Mouse (Mus musculus) thymus, adult 2 months (tissue): Measurements from ENCODE around the gene Ttll9. TPM values are rescaled to one million over a fixed set of nuclear protein-coding genes. Genes with fewer than 3 reads are reported as not detected.

Source experiments
- DNase-seq: peaks from one replicate; pipeline ENCODE4 v3.0.0; 2021
- H3K27ac ChIP-seq: fragments of 200-500 bp; 2 replicates; pipeline ENCODE4 v1.5.1; 2012; ENCODE audit warnings: low read length, control low read depth; ENCODE audit not compliant: control insufficient read depth, insufficient read depth
- H3K27me3 ChIP-seq: fragments of 200-500 bp; 2 replicates; pipeline ENCODE4 v1.6.1; 2012; ENCODE audit warnings: mild to moderate bottlenecking, low read length, moderate library complexity, mixed read lengths; ENCODE audit not compliant: control insufficient read depth, insufficient read depth
- H3K36me3 ChIP-seq: fragments of 200-500 bp; 2 replicates; pipeline ENCODE4 v1.6.1; 2012; ENCODE audit warnings: mild to moderate bottlenecking, low read length, moderate library complexity; ENCODE audit not compliant: control insufficient read depth, insufficient read depth
- H3K4me1 ChIP-seq: fragments of 200-500 bp; replicated peaks from 2 replicates; pipeline ENCODE4 v1.6.1; 2012; ENCODE audit warnings: low read length; ENCODE audit not compliant: control insufficient read depth, insufficient read depth
- H3K4me3 ChIP-seq: fragments of 200-500 bp; 2 replicates; pipeline ENCODE4 v1.5.1; 2012; ENCODE audit warnings: mild to moderate bottlenecking, low read length, control low read depth, moderate library complexity; ENCODE audit not compliant: control insufficient read depth, insufficient read depth
- CTCF ChIP-seq: fragments of 200-500 bp; IDR thresholded peaks from 2 replicates; pipeline ENCODE4 v1.5.1; 2012; ENCODE audit warnings: mild to moderate bottlenecking, control low read depth, low read length, moderate library complexity, borderline replicate concordance; ENCODE audit not compliant: control insufficient read depth, poor library complexity, insufficient read depth; ENCODE audit errors: extremely low read depth
- POLR2A ChIP-seq: fragments of 200-500 bp; IDR thresholded peaks from 2 replicates; pipeline ENCODE4 v1.6.1; 2012; ENCODE audit warnings: mild to moderate bottlenecking, low read length, control low read depth, moderate library complexity; ENCODE audit not compliant: control insufficient read depth, poor library complexity, insufficient read depth; ENCODE audit errors: extremely low read depth
- WGBS: fragments of 180-500 bp; shearing (Covaris S2); methylation state at CpG from one replicate; pipeline ENCODE4 v1.1.7; 2018; 5-methylcytosine and 5-hydroxymethylcytosine counted together
- polyA plus RNA-seq: library from polyadenylated mRNA; depleted of rRNA; stranded (reverse); fragments of >200 nt; gene quantifications from 2 replicates; pipeline ENCODE4 v1.2.3, GENCODE M21; 2012

Ttll9 gene
- polyA plus RNA-seq, 1 experiment, result 2.1 TPM

GRCm38 (mm10) chr2:153015804-153016203 lies 53.5 kb downstream of the Ttll9 start:
- no peaks in the 10 kb centered on the region for H3K27me3 ChIP-seq
- DNase-seq, result no peak
- H3K4me1 ChIP-seq, result peaks cover 5% of the 10 kb centered on the region
- WGBS, result 59% methylated on average over 8 of the region's 8 CpGs
- TF ChIP-seq CTCF (no peak), POLR2A (no peak)
- H3K27ac ChIP-seq, result no peak overlapping the region
- 0 out of 2 replicates have a peak, but pooled peaks cover 5% of the 10 kb centered on the region for H3K36me3 ChIP-seq
- H3K4me3 ChIP-seq, result no peak overlapping the region

GRCm38 (mm10) chr2:153016786-153017185 lies 54.5 kb downstream of the Ttll9 start:
- Histone ChIP-seq H3K4me1 (peaks cover 5% of the 10 kb centered on the region), H3K4me3 (no peak overlapping the region), H3K36me3 (no peaks in the 10 kb centered on the region), H3K27me3 (no peaks in the 10 kb centered on the region), H3K27ac (no peak overlapping the region)
- DNase-seq, result no peak
- 52% methylated on average over 5 of the region's 5 CpGs for WGBS
- no peak for TF ChIP-seq CTCF
- no peak for TF ChIP-seq POLR2A

- no peaks in the 10 kb centered on the region for H3K27me3 ChIP-seq
- WGBS, result 91% methylated on average over 3 of the region's 3 CpGs
- peaks cover 5% of the 10 kb centered on the region for H3K4me1 ChIP-seq
- no peak overlapping the region for H3K27ac ChIP-seq
- H3K4me3 ChIP-seq, result no peak overlapping the region
- H3K36me3 ChIP-seq, result no peaks in the 10 kb centered on the region
- TF ChIP-seq CTCF, result no peak
- no peak for TF ChIP-seq POLR2A
- DNase-seq, result no peak
These were observed 57.1 kb downstream of the Ttll9 start for GRCm38 (mm10) chr2:153019355-153019754.

- no peaks in the 10 kb centered on the region for H3K27me3 ChIP-seq
- no peak overlapping the region for H3K4me3 ChIP-seq
- H3K36me3 ChIP-seq, result no peaks in the 10 kb centered on the region
- 50% methylated on average over 3 of the region's 3 CpGs for WGBS
- no peak overlapping the region for H3K27ac ChIP-seq
- no peak for DNase-seq
- TF ChIP-seq POLR2A (no peak), CTCF (no peak)
- H3K4me1 ChIP-seq, result no peaks in the 10 kb centered on the region
These were observed 58.9 kb downstream of the Ttll9 start for GRCm38 (mm10) chr2:153021163-153021562.

- Histone ChIP-seq H3K27ac (no peak overlapping the region), H3K4me3 (no peak overlapping the region), H3K27me3 (no peaks in the 10 kb centered on the region), H3K4me1 (no peaks in the 10 kb centered on the region), H3K36me3 (no peaks in the 10 kb centered on the region)
- TF ChIP-seq CTCF, result no peak
- no peak for TF ChIP-seq POLR2A
- DNase-seq, result no peak
- 63% methylated on average over 4 of the region's 4 CpGs for WGBS
These were observed 60.6 kb downstream of the Ttll9 start for GRCm38 (mm10) chr2:153022855-153023254.

GRCm38 (mm10) chr2:153026052-153026451 lies 63.8 kb downstream of the Ttll9 start:
- no peaks in the 10 kb centered on the region for H3K4me1 ChIP-seq
- no peak for TF ChIP-seq CTCF
- TF ChIP-seq POLR2A, result no peak
- H3K4me3 ChIP-seq, result no peak overlapping the region
- 79% methylated on average over 7 of the region's 7 CpGs for WGBS
- H3K27ac ChIP-seq, result no peak overlapping the region
- H3K27me3 ChIP-seq, result peaks cover 6% of the 10 kb centered on the region; the same call in 1 of the 2 replicates
- no peaks in the 10 kb centered on the region for H3K36me3 ChIP-seq
- no peak for DNase-seq

GRCm38 (mm10) chr2:153027501-153027900 lies 65.2 kb downstream of the Ttll9 start:
- Histone ChIP-seq H3K4me3 (no peak overlapping the region), H3K27me3 (peaks cover 7% of the 10 kb centered on the region; the same call in 1 of the 2 replicates), H3K36me3 (no peaks in the 10 kb centered on the region), H3K4me1 (peaks cover 6% of the 10 kb centered on the region), H3K27ac (no peak overlapping the region)
- 64% methylated on average over 4 of the region's 4 CpGs for WGBS
- no peak for DNase-seq
- TF ChIP-seq POLR2A (no peak), CTCF (no peak)
